In genomic region chrX:36748573-36748972, GRCm38 (mm10) we compare ENCODE assay signal across 18 mouse cellular contexts. TPM values are rescaled to one million over a fixed set of nuclear protein-coding genes. Genes with fewer than 3 reads are reported as not detected.
DNase-seq lines count a peak whose midpoint lies in the region; ATAC-seq and TF ChIP-seq lines count a peak whose summit lies in the region.
"Had no signal": no experiment of that assay in that cellular context is flagged by ENCODE, and none has a peak within 500 bp of the region (broad histone marks: within the 10 kb centered on the region; RNA-seq: fewer than 3 reads in every experiment).

No protein-coding gene starts in this region.

- no peak overlapping the region for H3K4me2 ChIP-seq in kidney, embryonic 16.5 days (replicated peaks; ENCODE audit: low read depth, low read length)
- no peak overlapping the region for H3K4me2 ChIP-seq in stomach, postnatal 0 days (replicated peaks; ENCODE audit: low read depth)
- H3K4me2 ChIP-seq: forebrain, embryonic 13.5 days; limb, embryonic 15.5 days; liver, embryonic 15.5 days; midbrain, embryonic 12.5 days; neural tube, embryonic 15.5 days had no signal

- H3K36me3 ChIP-seq in kidney, embryonic 16.5 days (ENCODE audit: insufficient read depth, low read length) = no peaks in the 10 kb centered on the region
- H3K36me3 ChIP-seq in stomach, postnatal 0 days (ENCODE audit: control insufficient read depth, insufficient read depth, low read length) = no peaks in the 10 kb centered on the region
- H3K36me3 ChIP-seq: limb, embryonic 15.5 days; liver, embryonic 15.5 days; midbrain, embryonic 12.5 days; neural tube, embryonic 15.5 days had no signal

- 57% methylated on average over 3 of the region's 3 CpGs for WGBS in kidney, embryonic 16.5 days
- WGBS in stomach, postnatal 0 days = 51% methylated on average over 3 of the region's 3 CpGs

- H3K27me3 ChIP-seq in Patski = peaks cover 5% of the 10 kb centered on the region
- no peaks in the 10 kb centered on the region for H3K27me3 ChIP-seq in kidney, embryonic 16.5 days (ENCODE audit: insufficient read depth, low read length)
- no peaks in the 10 kb centered on the region for H3K27me3 ChIP-seq in stomach, postnatal 0 days (ENCODE audit: control insufficient read depth, insufficient read depth, low read length)
- H3K27me3 ChIP-seq: forebrain, embryonic 13.5 days; limb, embryonic 15.5 days; liver, embryonic 15.5 days; midbrain, embryonic 12.5 days; neural tube, embryonic 15.5 days had no signal

- peak; percentile 22 for DNase-seq in left cerebral cortex, postnatal 4 days
- DNase-seq in left cerebral cortex, adult 8-10 months (ENCODE audit: low spot score in 2 of 2) = no peak
- peak; percentile 35 for DNase-seq in Patski (ENCODE audit: low read depth, low spot score)
- DNase-seq in retina, postnatal 7 days (ENCODE audit: low read depth, low spot score) = peak; percentile 8
- no peak for DNase-seq in frontal cortex, postnatal 25 days (ENCODE audit: low spot score in 2 of 2)
- no peak for DNase-seq in stomach, postnatal 0 days (ENCODE audit: low spot score)
- DNase-seq: cerebellum, adult 8-10 months; gastrocnemius, postnatal 36 days; thymus, postnatal 25 days had no signal

- TF ChIP-seq EP300 in stomach, postnatal 0 days (optimal IDR thresholded peaks at IDR 0.05) = no peak

- in situ Hi-C loops in Patski (cut with MboI; ENCODE audit: low pct_unique_long_range_greater_than_20kb) = no loop called here

- 0 out of 2 replicates have a peak overlapping the region, but pooled peaks have one; percentile 14 for H3K27ac ChIP-seq in kidney, embryonic 16.5 days (ENCODE audit: low read length)
- H3K27ac ChIP-seq in stomach, postnatal 0 days (replicated peaks) = no peak overlapping the region
- H3K27ac ChIP-seq: forebrain, embryonic 13.5 days; limb, embryonic 15.5 days; liver, embryonic 15.5 days; midbrain, embryonic 12.5 days; neural tube, embryonic 15.5 days had no signal

- intact Hi-C loops in left cerebral cortex, postnatal 4 days (cut with DNase I) = no loop called here

- no peak overlapping the region for H3K9ac ChIP-seq in kidney, embryonic 16.5 days (replicated peaks; ENCODE audit: low read length)
- H3K9ac ChIP-seq in stomach, postnatal 0 days (ENCODE audit: low read length) = no peak overlapping the region
- H3K9ac ChIP-seq: forebrain, embryonic 13.5 days; limb, embryonic 15.5 days; liver, embryonic 15.5 days; midbrain, embryonic 12.5 days; neural tube, embryonic 15.5 days had no signal

- no peak for TF ChIP-seq CTCF in Patski (IDR thresholded peaks at IDR 0.05)
- no peak for TF ChIP-seq CTCF in stomach, postnatal 0 days (IDR thresholded peaks at IDR 0.05; ENCODE audit: low read depth)

- CTCF ChIA-PET in Patski (lab: Charles Lee) = interaction anchor here (0.8 kb wide), 1 partner anchor 12 kb away, joined by 3 read pairs; no protein-coding TSS in a partner anchor

- peaks cover 7% of the 10 kb centered on the region; the same call in 1 of the 2 replicates for H3K4me1 ChIP-seq in kidney, embryonic 16.5 days (ENCODE audit: insufficient read depth, low read length)
- H3K4me1 ChIP-seq in stomach, postnatal 0 days (replicated peaks; ENCODE audit: control insufficient read depth, insufficient read depth) = no peaks in the 10 kb centered on the region
- H3K4me1 ChIP-seq: limb, embryonic 15.5 days; midbrain, embryonic 12.5 days; neural tube, embryonic 15.5 days had no signal

- POLR2A ChIA-PET in Patski (lab: Charles Lee) = no interaction called here

- no peaks in the 10 kb centered on the region for H3K9me3 ChIP-seq in kidney, embryonic 16.5 days (ENCODE audit: low read length)
- H3K9me3 ChIP-seq in stomach, postnatal 0 days (ENCODE audit: control insufficient read depth, low read length) = no peaks in the 10 kb centered on the region
- H3K9me3 ChIP-seq: forebrain, embryonic 13.5 days; limb, embryonic 15.5 days; liver, embryonic 15.5 days; midbrain, embryonic 12.5 days; neural tube, embryonic 15.5 days had no signal

- H3K4me3 ChIP-seq in kidney, embryonic 16.5 days (ENCODE audit: low read length) = no peak overlapping the region
- no peak overlapping the region for H3K4me3 ChIP-seq in stomach, postnatal 0 days (ENCODE audit: low read depth, low read length)
- H3K4me3 ChIP-seq: erythroblast, embryonic 14.5 days; forebrain, embryonic 13.5 days; limb, embryonic 15.5 days; liver, embryonic 15.5 days; midbrain, embryonic 12.5 days; neural tube, embryonic 15.5 days had no signal

- ATAC-seq in Patski = peak; percentile 78
- ATAC-seq in kidney, embryonic 16.5 days (ENCODE audit: low FRiP score, low TSS enrichment) = peak; percentile 73; the same call in 1 of the 2 replicates
- ATAC-seq in stomach, postnatal 0 days (ENCODE audit: low FRiP score, low TSS enrichment) = no peak
- ATAC-seq: forebrain, embryonic 13.5 days; intestine, embryonic 16.5 days; lung, postnatal 0 days had no signal

RNA-seq across cellular contexts. Expression of gene Slc25a43, which starts 5.1 kb away (rescaled TPM):
- total RNA-seq in left cerebral cortex, postnatal 4 days (2021) = not detected
- total RNA-seq in left cerebral cortex, adult 8-10 months (2022) = 1 to 10 TPM in 1 of 4 experiments, under 1 TPM in 2, not detected in 1; 0.73 to 1.4 (median 0.97) TPM
- polyA plus RNA-seq in Patski (2021) = 0.06 TPM
- polyA plus RNA-seq in kidney, embryonic 16.5 days (2015; fragmentation: Nextera tagmentation; extraction: Ambion mirVana) = 2.9 and 3.3 TPM in 2 replicates
- 1.4 and 1.6 TPM in 2 replicates for polyA plus RNA-seq in stomach, postnatal 0 days (2015; fragmentation: Nextera tagmentation; extraction: Ambion mirVana)
- polyA plus RNA-seq: erythroblast, embryonic 14.5 days had no signal

RNA-seq across cellular contexts. Expression of gene Slc25a5, which starts 46.9 kb away (rescaled TPM):
- total RNA-seq in left cerebral cortex, postnatal 4 days (2021) = 100 to 1,000 TPM; 265 to 267 TPM
- total RNA-seq in left cerebral cortex, adult 8-10 months (2022) = 100 to 1,000 TPM; 337 to 365 (median 350) TPM
- polyA plus RNA-seq in Patski (2021) = 1,052 TPM
- 924 and 964 TPM in 2 replicates for polyA plus RNA-seq in kidney, embryonic 16.5 days (2015; fragmentation: Nextera tagmentation; extraction: Ambion mirVana)
- 1,050 and 1,122 TPM in 2 replicates for polyA plus RNA-seq in stomach, postnatal 0 days (2015; fragmentation: Nextera tagmentation; extraction: Ambion mirVana)

Comparison
In these comparisons a context has a peak if more than half of its experiments do, and no peak if none do; other contexts are left out.
1. DNase-seq: peak in left cerebral cortex, postnatal 4 days (single experiment), Patski (single experiment) and retina, postnatal 7 days (single experiment); none in left cerebral cortex, adult 8-10 months (0 of 2), frontal cortex, postnatal 25 days (0 of 2) and stomach, postnatal 0 days (single experiment).